Mouse (Mus musculus) neural tube, embryonic 11.5 days (tissue): ENCODE results near the gene Fam83g. TPM values are rescaled to one million over a fixed set of nuclear protein-coding genes. Genes with fewer than 3 reads are reported as not detected.

Experiments
- ATAC-seq: fragments of 200-750 bp; cut with Nextera tagmentation; 2 replicates; pipeline ENCODE4 v1.8.0; 2017; ENCODE audit warnings: moderate number of reproducible peaks, mild to moderate bottlenecking, moderate TSS enrichment, moderate library complexity; ENCODE audit not compliant: insufficient read depth, low FRiP score, low TSS enrichment
- DNase-seq: peaks from one replicate; pipeline ENCODE4 v3.0.0-alpha.2; 2015; ENCODE audit warnings: low spot score
- H3K27ac ChIP-seq: fragments of 300-500 bp; sonication (generic); 2 replicates; pipeline ENCODE4 v1.5.1; 2014; ENCODE audit warnings: low read depth, mild to moderate bottlenecking, low read length
- H3K27me3 ChIP-seq: fragments of 300-500 bp; sonication (generic); 2 replicates; pipeline ENCODE4 v1.6.1; 2014; ENCODE audit warnings: mild to moderate bottlenecking, low read length, mixed read lengths; ENCODE audit not compliant: control insufficient read depth, insufficient read depth
- H3K36me3 ChIP-seq: fragments of 300-500 bp; sonication (generic); 2 replicates; pipeline ENCODE4 v1.6.1; 2014; ENCODE audit warnings: mild to moderate bottlenecking, low read length, moderate library complexity, mixed read lengths; ENCODE audit not compliant: control insufficient read depth, insufficient read depth
- H3K4me1 ChIP-seq: fragments of 300-500 bp; sonication (generic); 2 replicates; pipeline ENCODE4 v1.6.1; 2014; ENCODE audit warnings: low read length, mixed read lengths; ENCODE audit not compliant: control insufficient read depth, insufficient read depth
- H3K4me2 ChIP-seq: fragments of 300-500 bp; sonication (generic); 2 replicates; pipeline ENCODE4 v1.6.1; 2014; ENCODE audit warnings: low read depth, mild to moderate bottlenecking, moderate library complexity
- H3K4me3 ChIP-seq: fragments of 300-500 bp; sonication (generic); 2 replicates; pipeline ENCODE4 v1.5.1; 2014; ENCODE audit warnings: low read depth, low read length
- H3K9ac ChIP-seq: fragments of 300-500 bp; sonication (generic); 2 replicates; pipeline ENCODE4 v1.6.1; 2014; ENCODE audit warnings: mild to moderate bottlenecking, low read length
- H3K9me3 ChIP-seq: fragments of 300-500 bp; sonication (generic); 2 replicates; pipeline ENCODE4 v1.6.1; 2016; ENCODE audit warnings: low read length; ENCODE audit not compliant: control insufficient read depth
- WGBS: fragments of 180-500 bp; shearing (Covaris S2); extraction: QIAGEN DNeasy Blood & Tissue Kit; methylation state at CpG from one replicate; pipeline ENCODE4 v1.1.7; 2014; 5-methylcytosine and 5-hydroxymethylcytosine counted together
- polyA plus RNA-seq: library from polyadenylated mRNA; unstranded; fragments of >200 nt; fragmentation: Nextera tagmentation; extraction: Ambion mirVana; gene quantifications from 2 replicates; pipeline ENCODE4 v1.2.1, GENCODE M21; 2014

Fam83g gene
- polyA plus RNA-seq, 1 experiment from 2014 or later = 0.78 TPM

DNA sequence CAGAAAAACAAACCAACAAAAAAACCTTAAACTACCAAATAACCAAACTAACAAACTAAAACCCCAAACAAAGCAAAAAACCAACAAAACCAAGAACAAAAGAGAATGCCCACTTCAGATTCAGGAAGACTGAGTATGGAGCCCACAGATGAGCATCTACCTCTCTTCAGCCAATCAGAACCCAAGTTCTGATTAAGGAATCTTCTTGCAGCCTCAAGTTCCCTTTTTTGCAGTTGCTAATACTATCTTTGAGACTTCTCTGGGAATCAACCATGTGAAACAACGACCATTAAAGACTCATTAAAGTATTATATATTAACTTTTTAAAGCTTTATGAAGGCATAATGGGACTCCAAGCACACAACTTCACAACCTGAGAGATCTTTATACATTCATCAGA lies 53.4 kb downstream of the Fam83g start:
- no peaks in the 10 kb centered on the region for H3K4me1 ChIP-seq
- no peak for ATAC-seq
- DNase-seq = no peak
- H3K27ac ChIP-seq = no peak overlapping the region
- H3K4me2 ChIP-seq = no peak overlapping the region
- peaks cover 15% of the 10 kb centered on the region; the same call in 1 of the 2 replicates for H3K36me3 ChIP-seq
- 82% methylated on average over 1 of the region's 1 CpGs for WGBS
- no peaks in the 10 kb centered on the region for H3K9me3 ChIP-seq
- H3K27me3 ChIP-seq = no peaks in the 10 kb centered on the region
- H3K4me3 ChIP-seq = no peak overlapping the region
- H3K9ac ChIP-seq = no peak overlapping the region

DNA sequence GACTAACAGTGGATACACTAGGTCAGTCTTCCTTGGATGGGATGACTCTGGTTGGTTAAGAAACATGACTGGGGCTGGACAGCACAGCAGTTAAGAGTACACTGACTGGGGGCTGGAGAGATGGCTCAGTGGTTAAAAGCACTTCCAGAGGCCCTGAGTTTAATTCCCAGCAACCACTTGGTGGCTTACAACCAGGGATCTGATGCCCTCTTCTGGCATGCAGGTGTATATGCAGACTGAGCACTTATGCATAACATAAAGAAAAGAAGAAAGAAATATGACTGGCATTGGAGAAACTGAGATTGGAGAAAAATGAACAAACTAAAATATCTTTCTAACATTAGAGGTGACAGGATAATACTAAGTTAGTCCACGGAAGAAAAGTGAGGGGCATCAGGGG lies 56.6 kb downstream of the Fam83g start:
- Histone ChIP-seq H3K9me3 (no peaks in the 10 kb centered on the region), H3K9ac (no peak overlapping the region), H3K27ac (no peak overlapping the region), H3K27me3 (no peaks in the 10 kb centered on the region), H3K36me3 (peaks cover 10% of the 10 kb centered on the region), H3K4me3 (no peak overlapping the region), H3K4me1 (no peaks in the 10 kb centered on the region), H3K4me2 (no peak overlapping the region)
- DNase-seq = no peak
- 100% methylated on average over 1 of the region's 1 CpGs for whole genome bisulfite sequencing
- no peak for ATAC-seq

DNA sequence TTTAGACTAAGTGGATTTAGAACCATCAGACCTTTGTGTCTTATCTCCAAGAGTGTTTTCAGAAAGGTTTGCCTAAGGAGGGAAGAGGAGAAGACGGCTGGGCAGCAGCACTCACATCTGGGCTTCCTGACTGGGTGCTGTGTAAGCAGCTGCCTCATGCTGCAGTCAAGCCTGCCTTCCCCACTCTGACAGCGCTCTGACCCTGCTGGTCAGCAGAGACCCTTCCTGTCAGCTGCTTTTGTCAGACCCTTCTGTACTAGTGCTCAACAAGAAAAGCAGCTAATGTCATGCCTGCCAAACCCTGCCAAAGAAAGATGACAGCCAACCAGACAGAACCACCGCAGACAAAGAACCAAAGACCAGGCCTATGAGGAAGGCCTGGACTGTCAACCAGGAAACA lies 59.9 kb downstream of the Fam83g start:
- Histone ChIP-seq H3K9me3 (no peaks in the 10 kb centered on the region), H3K4me1 (no peaks in the 10 kb centered on the region), H3K4me3 (no peak overlapping the region), H3K4me2 (no peak overlapping the region), H3K27ac (no peak overlapping the region), H3K36me3 (peaks cover 8% of the 10 kb centered on the region), H3K27me3 (no peaks in the 10 kb centered on the region), H3K9ac (no peak overlapping the region)
- DNase-seq = no peak
- ATAC-seq = no peak
- 89% methylated on average over 3 of the region's 3 CpGs for WGBS

DNA sequence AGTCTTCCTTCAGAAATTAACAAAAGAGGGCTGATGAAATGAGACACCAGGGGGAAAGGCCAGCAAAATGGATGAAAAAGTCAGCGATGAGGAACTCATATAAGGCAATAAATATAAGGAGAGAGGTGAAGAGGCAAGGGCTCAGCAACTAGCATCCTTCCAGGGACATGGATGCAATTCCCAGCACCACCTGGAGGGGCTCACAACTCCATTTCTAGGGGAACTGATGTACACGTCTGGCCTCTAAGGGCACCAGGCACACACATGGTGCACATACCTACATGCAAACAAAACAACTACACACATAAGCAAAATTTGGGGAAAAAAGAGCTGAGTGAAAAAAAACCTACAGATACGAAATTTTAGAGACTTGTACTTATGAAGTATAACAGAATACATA lies 60.6 kb downstream of the Fam83g start:
- ATAC-seq (no peak), DNase-seq (no peak)
- Histone ChIP-seq H3K9ac (no peak overlapping the region), H3K4me2 (no peak overlapping the region), H3K27ac (no peak overlapping the region), H3K9me3 (no peaks in the 10 kb centered on the region), H3K27me3 (no peaks in the 10 kb centered on the region), H3K4me1 (no peaks in the 10 kb centered on the region), H3K36me3 (peaks cover 8% of the 10 kb centered on the region), H3K4me3 (no peak overlapping the region)
- WGBS = 65% methylated on average over 3 of the region's 3 CpGs

DNA sequence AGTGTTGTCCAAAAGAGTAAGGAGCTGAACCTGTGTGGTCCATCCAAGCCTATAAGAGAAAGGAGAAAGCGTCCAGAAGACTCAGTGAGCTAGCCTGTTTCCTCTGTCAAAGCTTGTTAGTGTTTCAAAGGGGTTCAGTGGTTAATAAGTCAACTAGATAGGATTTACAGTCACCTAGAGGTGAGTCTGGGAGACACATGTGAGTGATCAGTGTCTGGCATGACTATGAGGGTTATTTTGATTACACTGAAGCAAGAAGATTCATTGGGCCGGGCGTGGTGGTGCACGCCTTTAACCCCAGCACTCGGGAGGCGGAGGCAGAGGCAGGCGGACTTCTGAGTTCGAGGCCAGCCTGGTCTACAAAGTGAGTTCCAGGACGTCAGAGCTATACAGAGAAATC lies 61.9 kb downstream of the Fam83g start:
- 89% methylated on average over 9 of the region's 9 CpGs for WGBS
- no peak overlapping the region for H3K4me3 ChIP-seq
- H3K36me3 ChIP-seq = peaks cover 3% of the 10 kb centered on the region; the same call in 1 of the 2 replicates
- H3K4me1 ChIP-seq = no peaks in the 10 kb centered on the region
- no peaks in the 10 kb centered on the region for H3K9me3 ChIP-seq
- ATAC-seq = no peak
- no peak for DNase-seq
- H3K27ac ChIP-seq = no peak overlapping the region
- H3K9ac ChIP-seq = no peak overlapping the region
- no peak overlapping the region for H3K4me2 ChIP-seq
- H3K27me3 ChIP-seq = no peaks in the 10 kb centered on the region

DNA sequence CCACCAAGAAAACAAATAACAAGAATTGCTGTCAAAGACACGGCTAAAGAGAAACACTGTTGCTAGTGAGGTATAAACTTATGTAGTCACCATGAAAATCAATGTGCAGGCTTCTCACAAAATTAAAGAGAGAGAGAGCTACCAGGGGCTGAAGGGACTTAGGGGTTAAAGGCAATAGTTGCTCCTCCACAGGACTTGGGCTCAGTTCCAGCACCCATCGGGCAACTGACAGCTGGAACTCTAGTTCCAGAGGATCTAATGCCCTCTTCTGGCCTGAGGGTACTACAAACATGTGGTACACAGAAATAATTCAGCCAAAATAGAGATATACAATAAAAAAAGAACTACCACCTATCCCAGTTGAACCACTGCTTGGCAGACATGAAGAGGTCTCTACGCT lies 63.3 kb downstream of the Fam83g start:
- Histone ChIP-seq H3K4me2 (no peak overlapping the region), H3K9ac (no peak overlapping the region), H3K36me3 (peaks cover 6% of the 10 kb centered on the region), H3K4me3 (no peak overlapping the region), H3K9me3 (no peaks in the 10 kb centered on the region), H3K27me3 (no peaks in the 10 kb centered on the region), H3K27ac (no peak overlapping the region), H3K4me1 (no peaks in the 10 kb centered on the region)
- ATAC-seq = no peak
- WGBS = 85% methylated on average over 3 of the region's 3 CpGs
- DNase-seq = no peak

DNA sequence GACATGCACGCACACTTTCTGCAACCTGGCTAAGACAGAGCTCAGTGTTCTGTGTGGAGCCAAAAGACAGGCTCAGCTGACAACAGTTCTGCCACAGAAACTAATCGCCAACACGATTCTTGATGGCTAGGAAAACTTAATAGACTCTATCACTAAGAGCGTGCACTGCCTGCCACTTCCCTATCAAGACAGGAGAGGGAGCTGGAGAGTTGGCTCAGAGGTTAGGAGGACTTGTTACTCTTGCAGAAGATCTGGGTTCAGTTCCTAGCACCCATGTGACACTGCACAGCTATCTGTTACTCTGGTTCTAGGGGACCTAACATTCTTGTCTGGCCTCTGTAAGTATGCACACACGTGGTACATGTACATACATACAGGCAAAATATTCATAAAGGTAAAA lies 67.7 kb downstream of the Fam83g start:
- no peak overlapping the region for H3K4me3 ChIP-seq
- H3K27ac ChIP-seq = no peak overlapping the region
- H3K27me3 ChIP-seq = no peaks in the 10 kb centered on the region
- H3K36me3 ChIP-seq = peaks cover 8% of the 10 kb centered on the region
- H3K4me1 ChIP-seq = no peaks in the 10 kb centered on the region
- 78% methylated on average over 5 of the region's 5 CpGs for WGBS
- no peak overlapping the region for H3K4me2 ChIP-seq
- ATAC-seq (no peak), DNase-seq (no peak)
- H3K9ac ChIP-seq = no peak overlapping the region
- H3K9me3 ChIP-seq = no peaks in the 10 kb centered on the region

DNA sequence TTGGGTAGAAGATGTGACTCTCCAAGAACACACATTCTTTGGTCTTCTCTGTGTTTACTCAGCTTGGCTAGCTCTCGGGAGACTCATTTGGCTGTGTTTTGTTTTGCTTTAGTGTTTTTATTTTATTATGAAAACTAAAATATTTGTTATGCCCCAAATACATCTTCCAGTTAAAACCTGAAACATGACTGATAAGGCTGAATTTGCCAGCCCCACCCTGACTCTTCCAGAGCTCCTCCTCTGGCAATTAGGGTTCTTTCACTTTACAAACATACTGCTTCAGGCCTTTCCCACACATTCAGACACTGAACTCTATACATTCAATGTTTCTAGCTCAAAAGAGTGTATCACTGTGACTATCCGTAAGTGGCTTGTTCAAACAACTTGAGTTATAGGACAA lies 73.3 kb downstream of the Fam83g start:
- Histone ChIP-seq H3K36me3 (peaks cover 4% of the 10 kb centered on the region), H3K4me1 (peaks cover 6% of the 10 kb centered on the region; the same call in 1 of the 2 replicates), H3K27me3 (no peaks in the 10 kb centered on the region), H3K4me3 (no peak overlapping the region), H3K27ac (no peak overlapping the region), H3K9ac (no peak overlapping the region), H3K4me2 (no peak overlapping the region), H3K9me3 (no peaks in the 10 kb centered on the region)
- WGBS = 73% methylated on average over 2 of the region's 2 CpGs
- ATAC-seq (no peak), DNase-seq (no peak)
